Mouse (Mus musculus) adrenal gland (tissue): Measurements from ENCODE around the gene Slc43a1.

Source experiments
- intact Hi-C: fragments of 180-260 bp; cut with DNase I; formaldehyde crosslinking; loops from one replicate; pipeline ENCODE4 v1.15.1; 2025

Gene Slc43a1

DNA sequence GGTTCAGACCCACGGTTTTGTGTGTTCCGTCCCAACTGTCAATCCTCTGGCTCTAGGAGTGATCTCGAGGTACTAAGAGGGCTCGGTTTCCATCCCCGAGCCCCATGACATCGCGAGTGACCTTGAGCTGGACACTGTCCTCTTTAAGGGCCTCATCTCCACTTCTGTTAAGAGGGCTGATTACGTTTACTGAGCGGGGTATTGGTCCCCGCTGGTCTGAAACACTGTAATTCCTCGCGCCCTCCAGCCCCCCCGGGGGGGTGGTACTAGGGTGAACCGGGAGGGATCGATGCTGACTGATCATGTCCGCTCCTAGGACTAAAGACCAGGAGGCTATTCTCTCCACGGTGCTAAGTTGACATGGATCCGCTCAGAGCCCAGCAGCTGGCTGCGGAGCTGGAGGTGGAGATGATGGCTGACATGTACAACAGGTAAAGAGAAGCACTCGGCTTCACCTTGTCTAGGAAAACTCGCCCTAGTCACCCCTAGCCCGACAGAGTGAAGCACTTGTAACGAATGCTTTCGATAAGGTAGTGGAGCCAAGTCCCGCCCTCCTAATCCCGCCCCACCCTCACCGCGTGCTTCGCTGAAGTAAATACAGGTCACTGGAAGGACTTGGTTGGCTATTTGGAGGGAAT, 11.2 kb upstream of the Slc43a1 start:
- intact Hi-C loops, result no loop called here

- intact Hi-C loops, result loop anchor here (1.0 to 2.0 kb wide), 2 partner anchors 24 to 55 kb away; partner anchors contain the start of gene Rtn4rl2
Observed at GRCm38 (mm10) chr2:84831666-84832391, 6.8 kb upstream of the Slc43a1 start.

DNA sequence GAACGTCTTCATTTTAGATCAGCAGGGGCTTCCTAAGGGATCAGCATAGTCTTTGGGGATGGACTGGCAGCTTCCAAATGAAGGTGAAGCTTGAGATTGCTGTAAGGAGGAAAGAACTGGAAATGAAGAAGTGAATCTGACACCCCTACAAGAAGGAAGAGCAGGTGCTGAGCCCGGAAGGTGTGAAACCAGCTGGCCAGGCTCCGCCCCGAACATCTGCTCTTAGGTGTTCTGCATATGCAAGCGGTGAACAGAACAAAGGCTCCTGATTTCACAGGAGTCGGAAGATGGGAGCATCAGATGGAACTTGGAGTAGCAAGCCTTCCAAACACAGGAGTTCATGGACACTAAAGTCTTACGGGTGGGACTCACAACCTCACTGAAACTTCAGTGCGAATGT, 1.5 kb upstream of the Slc43a1 start:
- intact Hi-C loops, result no loop called here

DNA sequence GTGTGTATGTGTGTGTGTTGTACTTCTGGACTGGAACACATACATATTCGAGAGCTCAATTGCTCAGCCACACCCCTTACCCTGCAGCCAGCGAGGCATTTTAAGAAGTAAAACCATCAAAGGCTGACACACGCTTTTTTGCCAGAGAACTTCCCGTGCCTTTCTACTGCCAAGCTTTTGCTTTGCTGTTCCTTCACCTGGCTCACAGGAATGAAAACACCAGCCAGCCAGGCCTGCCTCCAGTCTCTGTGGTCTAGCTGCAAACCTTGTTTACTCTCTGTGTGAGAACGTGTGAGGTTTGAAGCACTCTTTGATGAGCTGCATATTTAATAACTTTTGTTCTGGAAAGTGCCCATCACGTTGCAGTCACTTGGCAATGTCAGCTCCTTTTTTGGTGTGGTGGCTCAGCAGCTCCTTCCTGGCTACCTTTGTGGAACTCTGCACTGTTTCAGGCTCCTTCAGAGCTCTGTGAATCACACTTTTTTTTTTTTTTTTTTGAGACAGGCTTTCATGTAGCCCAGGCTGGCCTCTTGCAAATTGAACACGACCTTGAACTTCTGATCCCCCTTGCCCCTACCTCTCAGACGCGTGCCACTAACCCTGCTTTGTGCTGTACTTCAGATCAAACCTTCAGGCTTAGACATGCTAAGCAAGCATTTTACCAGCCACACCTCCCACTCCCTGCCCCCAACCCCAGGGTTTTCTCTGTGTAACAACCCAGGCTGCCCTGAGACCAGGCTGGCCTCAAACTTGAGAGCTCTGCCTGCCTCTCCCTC, 645 bp upstream of the Slc43a1 start:
- intact Hi-C loops, result no loop called here

DNA sequence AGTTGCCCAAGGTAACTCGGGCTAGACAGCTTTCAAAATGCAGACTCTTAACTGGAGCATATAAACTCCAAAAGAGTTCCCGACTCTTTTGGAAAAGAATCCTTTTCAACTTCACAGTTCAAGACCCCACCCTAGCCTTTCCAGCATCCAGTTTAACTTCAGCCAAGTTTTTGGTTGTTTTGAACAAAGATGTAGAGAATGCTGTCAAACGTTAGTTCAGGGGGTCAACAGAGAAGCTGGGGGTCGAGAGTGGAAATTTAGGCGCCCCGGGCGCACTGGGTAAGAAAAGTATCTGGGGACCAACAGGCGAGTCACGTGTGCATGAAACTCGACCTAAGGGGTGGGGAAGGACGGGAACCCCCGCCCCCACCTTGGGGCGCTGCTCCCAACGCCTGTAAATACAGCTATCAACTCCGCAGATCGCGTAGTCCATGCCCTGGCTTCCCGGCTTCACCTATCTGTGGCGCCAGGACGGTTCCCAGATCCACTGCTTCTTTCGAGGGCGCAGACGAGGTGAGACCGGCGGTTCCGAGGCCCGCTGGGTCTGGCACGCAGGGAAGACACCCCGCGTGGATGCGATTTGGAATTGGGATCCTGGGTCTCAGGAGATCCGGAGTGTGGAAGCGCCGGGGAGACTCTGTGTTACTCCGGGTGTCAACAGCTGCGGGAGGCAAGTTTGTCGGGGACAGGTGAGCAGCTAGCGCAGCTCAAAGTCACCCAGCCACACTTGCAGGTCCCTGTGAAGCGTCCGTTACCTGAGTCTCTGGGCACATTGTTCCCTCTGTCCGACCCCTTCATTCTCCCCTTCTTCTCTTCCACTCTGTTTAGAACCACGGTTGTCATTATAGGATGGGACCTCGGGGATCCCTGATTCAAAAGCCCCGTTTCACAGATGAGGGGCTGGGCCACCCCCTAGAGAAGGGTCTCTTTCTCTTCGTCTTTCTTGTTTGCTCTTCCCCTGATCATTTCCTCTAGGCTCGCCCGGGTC, 637 bp downstream of the Slc43a1 start:
- intact Hi-C loops, result no loop called here

- intact Hi-C loops, result no loop called here
Observed at GRCm38 (mm10) chr2:84840016-84840747, 1.5 kb downstream of the Slc43a1 start.

DNA sequence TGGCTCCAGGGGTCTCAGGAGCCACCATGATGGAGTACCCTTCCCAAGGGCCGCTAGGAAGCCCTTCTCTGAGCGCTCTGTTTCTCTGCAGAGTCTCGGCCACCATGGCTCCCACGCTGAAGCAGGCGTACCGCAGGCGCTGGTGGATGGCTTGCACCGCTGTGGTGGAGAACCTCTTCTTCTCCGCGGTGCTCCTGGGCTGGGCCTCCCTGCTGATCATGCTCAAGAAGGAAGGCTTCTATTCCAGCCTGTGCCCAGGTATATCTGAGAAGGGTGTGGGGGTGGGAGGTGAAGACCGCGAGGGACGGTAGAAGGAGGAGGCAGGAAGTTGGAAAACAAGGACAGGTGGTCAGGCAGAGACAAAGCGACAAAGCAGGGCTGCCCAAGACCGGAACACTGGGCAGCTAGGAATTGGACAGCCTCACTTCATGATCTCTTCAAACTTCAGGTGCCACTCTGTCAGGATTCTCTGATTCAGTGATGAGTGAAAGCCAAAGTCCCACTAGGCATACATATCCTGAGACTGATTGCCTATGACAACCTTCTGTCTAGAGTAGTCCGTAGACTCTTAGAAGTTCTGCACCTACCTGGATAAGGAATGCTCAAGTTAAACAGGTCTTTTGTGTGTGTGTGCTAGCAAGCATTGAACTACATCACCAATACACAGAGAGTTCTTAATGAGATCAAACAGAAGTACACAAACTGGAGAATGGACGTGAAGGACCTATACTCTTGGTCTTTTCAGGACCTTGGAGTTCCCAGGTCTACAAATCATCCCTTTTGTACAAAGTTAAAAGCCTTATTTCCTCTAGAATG, 2.3 kb downstream of the Slc43a1 start:
- intact Hi-C loops, result no loop called here

GRCm38 (mm10) chr2:84841905-84842304, 3.3 kb downstream of the Slc43a1 start:
- intact Hi-C loops, result no loop called here

GRCm38 (mm10) chr2:84843654-84844053, 5.0 kb downstream of the Slc43a1 start:
- intact Hi-C loops, result no loop called here

- intact Hi-C loops, result no loop called here
Observed at GRCm38 (mm10) chr2:84845226-84845625, 6.6 kb downstream of the Slc43a1 start.

DNA sequence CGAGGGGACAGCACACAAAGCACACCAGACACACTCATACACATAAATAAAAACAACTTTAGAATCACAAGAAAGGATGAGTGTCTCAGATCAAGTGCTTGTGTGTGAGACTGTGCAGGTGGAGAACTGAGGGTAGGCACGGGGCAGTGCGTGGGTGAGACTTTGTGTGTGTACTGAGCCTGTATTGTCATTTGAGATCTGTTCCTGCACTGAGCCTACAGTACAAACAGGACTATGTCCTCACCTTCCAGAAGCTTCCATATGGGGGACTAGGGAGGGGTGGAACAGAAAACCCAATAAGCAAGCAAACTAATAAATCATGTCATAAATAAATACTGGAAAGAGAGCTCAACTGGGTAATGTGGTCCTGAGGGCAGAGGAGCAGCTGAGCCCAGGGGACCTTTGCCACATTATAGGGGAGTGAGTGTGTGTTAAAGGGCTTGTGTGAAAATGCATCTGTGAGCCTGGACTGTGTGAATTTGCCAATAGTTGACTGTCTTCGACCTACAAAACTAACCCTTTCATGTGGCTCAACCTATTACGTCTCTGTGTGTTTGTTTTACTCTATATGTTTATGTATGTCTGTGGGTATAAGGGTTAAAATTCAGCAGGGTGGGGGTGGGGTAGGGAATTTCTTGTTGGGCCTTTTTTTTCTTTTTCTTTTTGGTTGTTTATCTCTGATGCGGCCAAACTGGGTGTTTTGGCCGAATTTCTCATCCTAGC, 11.9 kb downstream of the Slc43a1 start:
- intact Hi-C loops, result no loop called here

DNA sequence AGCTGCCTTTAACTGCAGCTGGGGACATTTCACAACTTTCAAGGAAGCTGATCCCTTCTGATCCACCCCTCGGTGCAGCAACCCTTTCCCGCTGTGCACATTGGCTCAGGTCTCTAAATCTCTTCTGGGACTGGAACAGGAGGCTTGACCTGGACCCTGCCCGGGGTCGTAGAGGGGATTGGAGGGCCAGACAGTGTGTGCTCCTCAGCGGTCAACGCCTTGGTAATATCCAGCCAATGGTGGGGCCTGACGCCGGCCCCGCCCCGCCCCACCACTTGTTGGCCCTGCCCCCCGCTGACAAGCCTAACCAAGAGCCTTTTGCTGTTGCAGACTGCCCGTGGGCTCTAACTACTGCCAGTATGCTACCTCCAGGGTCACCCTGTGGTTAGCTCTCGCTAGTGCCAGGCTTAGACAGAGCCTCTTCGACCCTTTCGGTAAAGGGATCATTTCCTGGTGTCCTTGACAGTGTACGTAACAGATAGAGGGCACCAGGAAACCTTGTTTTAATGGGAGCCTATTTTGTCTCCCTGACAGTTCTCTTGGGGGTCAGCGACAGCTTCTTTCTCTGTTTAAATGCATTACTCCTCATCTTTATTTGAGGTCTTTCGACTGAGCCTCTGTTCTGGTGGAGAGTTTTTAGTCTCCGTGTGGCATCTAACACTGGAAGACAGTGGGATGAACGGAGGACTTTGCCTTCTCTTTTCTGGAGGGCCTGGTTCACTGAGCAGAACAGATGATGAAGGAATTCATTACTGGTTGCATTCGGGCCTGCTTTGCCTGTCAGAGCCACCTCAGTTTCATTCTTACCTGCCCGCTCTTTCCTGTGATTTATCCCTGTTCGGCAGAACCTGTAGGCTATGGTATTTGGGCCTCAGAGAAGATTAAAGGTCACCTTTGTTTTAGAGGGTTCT, 12.7 kb downstream of the Slc43a1 start:
- intact Hi-C loops, result no loop called here

- intact Hi-C loops, result loop anchor here (1.0 kb wide), 1 partner anchor 24 kb away; no protein-coding TSS in a partner anchor
Observed at GRCm38 (mm10) chr2:84855732-84856131, 17.1 kb downstream of the Slc43a1 start.

- intact Hi-C loops, result no loop called here
Observed at GRCm38 (mm10) chr2:84858551-84858950, 19.9 kb downstream of the Slc43a1 start.

DNA sequence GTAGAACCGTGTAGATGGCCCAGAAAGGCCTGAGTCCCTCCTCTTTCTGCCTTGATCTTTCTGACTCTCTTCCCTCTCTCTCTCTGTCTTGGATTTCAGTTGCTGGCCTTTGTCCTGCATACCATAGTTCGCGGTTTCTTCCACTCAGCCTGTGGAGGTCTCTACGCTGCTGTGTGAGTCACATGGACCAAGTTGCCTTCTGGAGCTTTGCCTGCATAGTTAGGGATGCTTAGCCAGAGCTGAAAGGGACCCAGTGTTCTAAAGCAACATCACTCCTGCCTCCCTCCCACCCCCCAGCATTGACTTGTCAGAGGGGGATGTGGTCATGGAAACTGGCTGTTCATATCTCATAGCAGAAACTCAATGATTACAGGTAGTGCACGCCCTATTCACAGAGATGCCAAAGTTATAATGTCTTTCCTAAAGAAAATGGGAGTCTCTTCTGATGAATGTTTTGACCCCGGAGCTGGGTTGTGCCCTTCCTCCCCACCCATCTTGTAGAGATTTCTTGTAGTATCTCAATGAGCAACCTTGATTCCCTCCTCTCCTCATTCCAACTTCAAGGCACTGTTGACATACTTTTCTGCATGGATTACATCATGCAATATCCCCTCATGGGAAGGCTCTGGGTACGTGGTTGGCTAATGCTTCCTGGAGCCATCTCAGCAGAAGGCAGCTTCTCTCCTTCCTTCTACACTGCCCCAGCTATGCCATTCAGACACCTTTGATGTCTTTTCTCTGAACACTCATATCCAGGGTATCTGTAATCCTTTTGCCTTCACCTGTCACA, 21.5 kb downstream of the Slc43a1 start:
- intact Hi-C loops, result no loop called here

- intact Hi-C loops, result no loop called here
Observed at GRCm38 (mm10) chr2:84861430-84861829, 22.8 kb downstream of the Slc43a1 start.

DNA sequence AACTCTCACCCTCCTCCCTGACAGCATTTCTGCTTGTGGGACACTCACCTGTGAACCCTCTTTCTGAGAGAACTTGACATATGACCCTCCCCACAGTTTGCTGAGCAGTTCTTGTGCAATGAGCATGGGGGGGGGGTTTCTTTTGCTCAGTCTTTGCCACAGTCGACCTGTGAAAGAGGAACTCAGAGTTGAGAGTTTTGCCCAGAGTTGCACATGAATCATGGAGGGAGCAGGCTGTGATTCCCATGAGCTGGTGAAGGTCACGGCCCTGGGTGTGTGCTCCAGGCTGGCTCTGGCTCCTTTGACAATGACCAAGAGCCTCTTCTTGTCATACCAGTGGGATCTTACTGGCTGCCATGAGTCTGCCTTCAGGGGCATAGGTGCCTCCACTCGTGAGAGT, 23.6 kb downstream of the Slc43a1 start:
- intact Hi-C loops, result no loop called here
